Mouse (Mus musculus) c-Kit-positive CD71-positive TER-119-positive erythroid progenitor cells, embryonic 14.5 days (primary cell): ENCODE results near the gene Methig1.
"Not testable (repeated sequence)": the region's sequence is repeated elsewhere in the genome, so short reads cannot be mapped to it uniquely, and the experiment has no call there.

Experiments
- DNase-seq: peaks from one replicate; pipeline ENCODE4 v3.0.0-alpha.2; 2013; ENCODE audit warnings: low spot score

Gene Methig1

GRCm38 (mm10) chr15:100395561-100395960 lies 42.6 kb downstream of the Methig1 start:
- DNase-seq, result no peak

- no peak for DNase-seq
Observed at GRCm38 (mm10) chr15:100400592-100401250, 47.8 kb downstream of the Methig1 start.

- DNase-seq, result no peak
Observed at GRCm38 (mm10) chr15:100401811-100402210, 48.9 kb downstream of the Methig1 start.

GRCm38 (mm10) chr15:100402347-100402746 lies 49.4 kb downstream of the Methig1 start:
- no peak for DNase-seq

- DNase-seq, result no peak
Observed at GRCm38 (mm10) chr15:100402798-100403197, 49.8 kb downstream of the Methig1 start.

GRCm38 (mm10) chr15:100403318-100404000 lies 50.5 kb downstream of the Methig1 start:
- no peak for DNase-seq

GRCm38 (mm10) chr15:100406088-100406487 lies 53.1 kb downstream of the Methig1 start:
- no peak for DNase-seq

- DNase-seq, result peak; percentile 89
Observed at GRCm38 (mm10) chr15:100410918-100411672, 58.1 kb downstream of the Methig1 start.

GRCm38 (mm10) chr15:100411731-100412130 lies 58.8 kb downstream of the Methig1 start:
- no peak for DNase-seq

- DNase-seq, result no peak
Observed at GRCm38 (mm10) chr15:100413306-100413705, 60.4 kb downstream of the Methig1 start.

GRCm38 (mm10) chr15:100414011-100414410 lies 61.1 kb downstream of the Methig1 start:
- DNase-seq, result no peak

- no peak for DNase-seq
Observed at GRCm38 (mm10) chr15:100414942-100415341, 62.0 kb downstream of the Methig1 start.

GRCm38 (mm10) chr15:100415684-100416083 lies 62.7 kb downstream of the Methig1 start:
- no peak for DNase-seq

- no peak for DNase-seq
Observed at GRCm38 (mm10) chr15:100417854-100418450, 65.0 kb downstream of the Methig1 start.

GRCm38 (mm10) chr15:100419311-100419710 lies 66.4 kb downstream of the Methig1 start:
- no peak for DNase-seq

GRCm38 (mm10) chr15:100419901-100420745 lies 67.2 kb downstream of the Methig1 start:
- DNase-seq, result peak; percentile 83

- peak; percentile 47 for DNase-seq
Observed at GRCm38 (mm10) chr15:100421059-100421757, 68.3 kb downstream of the Methig1 start.

GRCm38 (mm10) chr15:100421758-100422197 lies 68.8 kb downstream of the Methig1 start, which contains the start of gene Gm5475:
Gene Gm5475, plus strand, starts transcription at chr15:100422147.
- DNase-seq, result not testable (repeated sequence)

GRCm38 (mm10) chr15:100422476-100422875 lies 69.5 kb downstream of the Methig1 start:
- no peak for DNase-seq
